Mouse (Mus musculus) hindbrain, postnatal 0 days (tissue): ENCODE measurements around the gene Ptprcap. TPM values are rescaled to one million over a fixed set of nuclear protein-coding genes. Genes with fewer than 3 reads are reported as not detected.

Experiments used
- ATAC-seq: fragments of 200-750 bp; cut with Nextera tagmentation; 2 replicates; pipeline ENCODE4 v1.8.0; 2017; ENCODE audit warnings: mild to moderate bottlenecking, moderate TSS enrichment, moderate library complexity
- DNase-seq: peaks from one replicate; pipeline ENCODE4 v3.0.0-alpha.2; 2015; ENCODE audit warnings: low spot score
- H3K27ac ChIP-seq: fragments of 300-500 bp; sonication (generic); 2 replicates; pipeline ENCODE4 v1.5.1; 2014; ENCODE audit warnings: mild to moderate bottlenecking
- H3K27me3 ChIP-seq: fragments of 300-500 bp; sonication (generic); 2 replicates; pipeline ENCODE4 v1.6.1; 2014; ENCODE audit warnings: low read length, mixed read lengths; ENCODE audit not compliant: insufficient read depth
- H3K36me3 ChIP-seq: fragments of 300-500 bp; sonication (generic); 2 replicates; pipeline ENCODE4 v1.6.1; 2014; ENCODE audit warnings: low read length, mixed read lengths; ENCODE audit not compliant: insufficient read depth
- H3K4me1 ChIP-seq: fragments of 300-500 bp; sonication (generic); 2 replicates; pipeline ENCODE4 v1.6.1; 2014; ENCODE audit warnings: antibody characterized with exemption, low read length, mixed read lengths; ENCODE audit not compliant: insufficient read depth
- H3K4me2 ChIP-seq: fragments of 300-500 bp; sonication (generic); 2 replicates; pipeline ENCODE4 v1.6.1; 2014; ENCODE audit warnings: low read depth, mild to moderate bottlenecking, low read length, moderate library complexity, mixed read lengths
- H3K4me3 ChIP-seq: fragments of 300-500 bp; sonication (generic); 2 replicates; pipeline ENCODE4 v1.5.1; 2014; ENCODE audit warnings: low read length
- H3K9ac ChIP-seq: fragments of 300-500 bp; sonication (generic); replicated peaks from 2 replicates; pipeline ENCODE4 v1.6.1; 2014; ENCODE audit warnings: mild to moderate bottlenecking, low read length, moderate library complexity, mixed read lengths
- H3K9me3 ChIP-seq: fragments of 300-500 bp; sonication (generic); 2 replicates; pipeline ENCODE4 v1.6.1; 2016; ENCODE audit warnings: low read length, mixed read lengths
- CTCF ChIP-seq: IDR thresholded peaks from 2 replicates; pipeline ENCODE4 v1.5.1; 2016; ENCODE audit warnings: antibody characterized with exemption, control low read depth, low read depth
- WGBS: fragments of 180-500 bp; shearing (Covaris S2); extraction: QIAGEN DNeasy Blood & Tissue Kit; methylation state at CpG from one replicate; pipeline ENCODE4 v1.1.7; 2014; 5-methylcytosine and 5-hydroxymethylcytosine counted together
- polyA plus RNA-seq: library from polyadenylated mRNA; unstranded; fragments of >200 nt; fragmentation: Nextera tagmentation; extraction: Ambion mirVana; gene quantifications from 2 replicates; pipeline ENCODE4 v1.2.1, GENCODE M21; 2015
- total RNA-seq: library from RNA; depleted of rRNA; stranded (reverse); fragments of >200 nt; gene quantifications from 2 replicates; pipeline ENCODE4 v1.2.3, GENCODE M21; 2014

The Ptprcap gene
- total and polyA plus RNA-seq, 2 experiments from 2014 or later, result 0.44 to 1.0 TPM

DNA sequence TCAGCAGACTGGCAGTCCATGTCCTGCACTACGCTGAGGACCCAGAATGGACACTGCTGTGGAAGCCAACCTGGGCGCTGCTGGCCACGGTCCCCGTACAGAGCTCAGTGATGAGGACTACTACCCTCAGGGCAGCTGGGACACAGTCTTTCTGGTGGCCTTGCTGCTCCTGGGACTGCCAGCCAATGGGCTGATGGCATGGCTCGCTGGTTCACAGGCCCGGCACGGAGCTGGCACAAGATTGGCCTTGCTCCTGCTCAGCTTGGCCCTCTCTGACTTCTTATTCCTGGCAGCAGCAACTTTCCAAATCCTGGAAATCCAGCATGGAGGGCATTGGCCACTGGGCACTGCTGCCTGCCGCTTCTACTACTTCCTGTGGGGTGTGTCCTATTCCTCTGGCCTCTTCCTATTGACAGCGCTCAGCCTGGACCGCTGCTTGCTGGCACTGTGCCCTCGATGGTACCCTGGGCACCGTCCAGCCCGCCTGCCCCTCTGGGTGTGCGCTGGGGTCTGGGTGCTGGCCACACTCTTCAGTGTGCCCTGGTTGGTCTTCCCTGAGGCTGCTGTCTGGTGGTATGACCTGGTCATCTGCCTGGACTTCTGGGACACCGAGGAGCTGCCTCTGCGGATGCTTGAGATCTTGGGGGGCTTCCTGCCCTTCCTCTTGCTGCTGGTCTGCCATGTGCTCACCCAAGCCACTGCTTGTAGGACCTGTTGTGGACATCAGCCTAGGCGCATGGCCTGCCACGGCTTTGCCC lies 10.8 kb upstream of the Ptprcap start:
- H3K36me3 ChIP-seq, result no peaks in the 10 kb centered on the region
- no peak for ATAC-seq
- H3K4me3 ChIP-seq, result no peak overlapping the region
- no peaks in the 10 kb centered on the region for H3K9me3 ChIP-seq
- no peak for TF ChIP-seq CTCF
- peaks cover 2% of the 10 kb centered on the region; the same call in 1 of the 2 replicates for H3K4me1 ChIP-seq
- H3K27me3 ChIP-seq, result no peaks in the 10 kb centered on the region
- no peak overlapping the region for H3K27ac ChIP-seq
- DNase-seq, result no peak
- no peak overlapping the region for H3K4me2 ChIP-seq
- 80% methylated on average over 18 of the region's 18 CpGs for WGBS
- no peak overlapping the region for H3K9ac ChIP-seq

DNA sequence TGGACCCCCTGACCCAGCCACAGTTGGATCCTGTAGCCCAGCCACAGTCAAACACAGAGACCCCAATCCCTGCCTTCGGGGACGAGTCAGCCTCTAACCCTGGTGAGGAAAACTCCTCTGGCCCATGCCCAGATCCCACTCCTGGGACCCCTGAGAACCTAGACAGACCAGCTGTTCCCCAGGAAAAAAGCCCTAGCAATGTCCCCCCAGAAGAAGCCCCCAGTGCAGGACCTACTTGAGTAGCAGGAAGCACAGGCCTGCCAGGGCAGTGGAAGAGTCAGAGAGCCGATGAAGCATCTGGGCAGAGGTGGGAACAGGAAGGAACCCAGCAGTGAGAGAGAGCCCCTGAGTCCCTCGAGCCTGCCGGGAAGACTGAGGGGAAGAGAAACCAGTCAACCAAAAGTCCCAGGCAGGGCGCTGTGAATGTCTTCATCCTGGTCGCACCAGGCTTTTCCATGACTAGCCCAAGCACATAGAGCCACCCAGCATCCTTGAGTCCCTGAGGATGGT lies 9.6 kb upstream of the Ptprcap start, which contains the start of gene Cabp4:
TSS of gene Cabp4 (minus strand) at position 275 of the 510 bp plus-strand sequence.
- no peak for DNase-seq
- Histone ChIP-seq H3K4me2 (no peak within 1 kb of the TSS), H3K4me1 (peaks cover 4% of the 10 kb centered on the region; the same call in 1 of the 2 replicates), H3K9ac (no peak within 1 kb of the TSS), H3K9me3 (no peaks in the 10 kb centered on the region), H3K27me3 (no peaks in the 10 kb centered on the region), H3K4me3 (no peak within 1 kb of the TSS), H3K36me3 (no peaks in the 10 kb centered on the region), H3K27ac (0 out of 2 replicates have a peak within 1 kb of the TSS, but pooled peaks have one; percentile 20)
- no peak for TF ChIP-seq CTCF
- WGBS, result 82% methylated on average over 7 of the region's 7 CpGs
- ATAC-seq, result no peak

DNA sequence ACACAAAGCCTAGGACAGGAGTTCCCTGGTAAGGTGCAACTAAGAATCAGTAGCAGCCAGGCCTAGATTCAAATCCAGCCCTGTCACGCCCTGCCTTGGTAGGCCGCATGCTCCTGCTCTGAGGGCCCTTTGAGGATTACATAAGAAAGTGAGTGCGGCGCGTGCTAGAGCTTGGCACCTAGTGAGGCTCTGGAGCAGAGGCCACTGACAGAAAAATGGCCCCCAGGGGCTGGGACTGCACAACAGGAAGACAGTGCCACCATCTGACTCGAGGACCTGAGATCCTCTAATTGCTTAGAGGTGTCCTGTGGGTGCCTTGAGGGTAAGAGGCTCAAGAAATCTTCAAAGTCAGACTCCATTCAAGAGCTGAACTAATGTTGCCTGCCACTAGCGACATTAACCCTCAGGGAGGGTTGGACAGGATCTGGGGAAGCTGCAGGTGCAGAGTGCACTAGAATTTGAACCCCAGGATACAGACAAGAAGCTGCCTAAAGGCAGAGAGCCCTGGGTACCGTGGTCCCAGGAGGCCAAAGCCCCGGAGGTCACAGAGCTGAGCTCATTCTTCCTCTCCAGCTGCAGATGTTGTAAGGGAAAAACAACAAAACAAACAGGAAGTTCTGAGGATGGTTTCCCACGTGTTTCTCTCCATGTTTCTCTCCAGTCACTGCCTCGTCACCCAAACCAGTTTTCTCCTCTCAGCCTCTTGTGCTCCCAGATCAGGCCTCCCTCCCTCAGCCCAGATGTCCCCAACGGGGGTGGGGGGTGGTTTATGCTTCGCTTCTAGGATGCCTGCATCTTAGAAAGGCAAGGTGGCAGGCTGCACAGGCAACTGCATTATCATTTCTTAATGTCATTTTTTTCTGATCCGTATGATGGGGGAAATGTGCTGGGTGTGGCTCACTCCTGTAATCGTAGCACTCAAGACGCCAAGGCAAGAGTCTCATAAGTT lies 8.6 kb upstream of the Ptprcap start:
- Histone ChIP-seq H3K4me3 (no peak overlapping the region), H3K4me2 (no peak overlapping the region), H3K27ac (0 out of 2 replicates have a peak overlapping the region, but pooled peaks have one; percentile 20), H3K36me3 (no peaks in the 10 kb centered on the region), H3K4me1 (peaks cover 14% of the 10 kb centered on the region), H3K9me3 (no peaks in the 10 kb centered on the region), H3K9ac (no peak overlapping the region), H3K27me3 (no peaks in the 10 kb centered on the region)
- WGBS, result 81% methylated on average over 16 of the region's 16 CpGs
- ATAC-seq (no peak), DNase-seq (no peak)
- TF ChIP-seq CTCF, result no peak

DNA sequence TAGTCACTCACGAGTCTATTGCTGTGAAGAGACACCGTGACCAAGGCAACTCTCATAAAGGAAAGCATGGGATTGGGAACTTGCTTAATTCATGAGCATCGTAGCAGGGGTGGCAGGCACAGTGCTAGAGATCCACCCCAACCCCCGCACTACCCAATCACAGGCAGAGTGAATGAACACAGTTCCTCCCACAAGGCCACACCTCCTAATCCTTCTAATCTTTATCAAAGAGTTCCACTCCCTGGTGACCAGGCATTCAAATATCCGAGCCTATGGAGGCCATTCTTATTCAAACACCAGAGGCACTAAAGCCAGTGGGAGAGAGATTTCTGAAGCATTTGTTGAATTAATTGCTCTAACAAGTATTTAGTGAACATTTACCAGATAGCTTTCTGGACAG lies 7.5 kb upstream of the Ptprcap start:
- no peaks in the 10 kb centered on the region for H3K27me3 ChIP-seq
- WGBS, result 86% methylated on average over 5 of the region's 5 CpGs
- TF ChIP-seq CTCF, result no peak
- DNase-seq, result no peak
- no peak overlapping the region for H3K27ac ChIP-seq
- H3K9ac ChIP-seq, result no peak overlapping the region
- H3K4me1 ChIP-seq, result peaks cover 14% of the 10 kb centered on the region
- no peaks in the 10 kb centered on the region for H3K9me3 ChIP-seq
- H3K36me3 ChIP-seq, result peaks cover 4% of the 10 kb centered on the region; the same call in 1 of the 2 replicates
- H3K4me2 ChIP-seq, result no peak overlapping the region
- ATAC-seq, result no peak
- no peak overlapping the region for H3K4me3 ChIP-seq

DNA sequence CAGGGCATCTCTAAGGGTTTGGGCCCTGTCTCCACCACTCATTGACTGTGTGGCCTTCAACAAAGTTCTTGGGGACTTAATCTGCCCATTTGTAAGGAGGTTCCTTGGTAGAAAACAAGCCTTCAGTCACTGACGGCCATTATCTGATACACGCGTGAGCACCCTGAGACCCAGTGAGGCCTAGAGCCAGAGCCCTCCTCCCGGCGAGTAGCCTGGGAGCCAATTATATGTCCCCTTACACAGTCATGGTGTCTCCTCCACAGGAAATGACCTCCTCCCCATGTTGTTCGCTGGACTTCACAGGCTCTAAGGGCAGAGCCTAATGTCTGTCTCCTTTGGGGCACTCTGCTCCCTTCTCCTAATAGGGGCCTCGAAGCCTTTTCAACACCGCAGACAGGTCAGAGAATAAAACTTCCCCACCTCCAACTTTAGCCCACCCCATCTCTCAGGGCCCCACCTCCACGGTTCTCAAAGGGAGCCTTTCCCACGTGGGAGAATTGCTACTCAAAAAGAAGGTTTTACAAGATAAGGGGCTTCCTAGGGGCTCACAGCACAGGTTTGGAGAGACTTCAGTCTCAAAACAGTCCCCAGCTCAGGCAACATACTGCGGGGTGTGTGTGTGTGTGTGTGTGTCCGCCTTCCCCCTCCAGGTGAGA lies 6.9 kb upstream of the Ptprcap start:
- ATAC-seq, result no peak
- Histone ChIP-seq H3K4me3 (no peak overlapping the region), H3K4me1 (peaks cover 14% of the 10 kb centered on the region), H3K9ac (no peak overlapping the region), H3K27ac (no peak overlapping the region), H3K36me3 (peaks cover 9% of the 10 kb centered on the region; the same call in 1 of the 2 replicates), H3K9me3 (no peaks in the 10 kb centered on the region), H3K4me2 (no peak overlapping the region), H3K27me3 (no peaks in the 10 kb centered on the region)
- no peak for TF ChIP-seq CTCF
- no peak for DNase-seq
- 63% methylated on average over 12 of the region's 12 CpGs for WGBS

DNA sequence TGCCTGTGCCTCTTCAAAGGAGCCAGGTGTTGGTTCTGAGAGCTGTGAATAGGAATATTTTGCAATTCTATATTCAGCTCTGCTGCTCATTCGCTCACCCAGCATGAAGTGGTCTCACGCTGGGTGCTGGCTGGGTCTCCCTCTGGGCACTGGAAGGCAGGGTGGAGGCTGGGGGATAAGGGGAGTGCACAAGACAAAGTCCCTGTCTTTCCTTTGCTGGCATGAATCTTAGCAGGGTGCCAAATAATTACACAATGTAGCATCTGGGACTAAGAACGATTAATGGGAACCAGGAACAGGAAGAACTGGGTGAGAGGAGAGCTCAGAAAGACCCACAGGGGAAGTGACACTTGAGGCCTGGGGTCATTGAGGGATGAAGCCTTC lies 6.4 kb upstream of the Ptprcap start:
- 38% methylated on average over 3 of the region's 3 CpGs for WGBS
- H3K9ac ChIP-seq, result no peak overlapping the region
- no peak overlapping the region for H3K27ac ChIP-seq
- H3K4me1 ChIP-seq, result peaks cover 14% of the 10 kb centered on the region
- no peaks in the 10 kb centered on the region for H3K9me3 ChIP-seq
- H3K4me2 ChIP-seq, result no peak overlapping the region
- H3K27me3 ChIP-seq, result no peaks in the 10 kb centered on the region
- TF ChIP-seq CTCF, result no peak
- H3K36me3 ChIP-seq, result peaks cover 9% of the 10 kb centered on the region; the same call in 1 of the 2 replicates
- DNase-seq (no peak), ATAC-seq (no peak)
- H3K4me3 ChIP-seq, result no peak overlapping the region
